Mouse (Mus musculus): ENCODE data around the gene Serp2.

- no peak for TF ChIP-seq POLR2A (IDR thresholded peaks at IDR 0.05; ENCODE audit: insufficient read depth, low read depth, low read length)
- TF ChIP-seq CTCF (IDR thresholded peaks at IDR 0.05; ENCODE audit: insufficient read depth, low read depth, low read length): no peak
Observed at GRCm38 (mm10) chr14:76497187-76497586, 59.5 kb downstream of the Serp2 start.

Measured in olfactory bulb, adult 2 months (tissue).